Mouse (Mus musculus): ENCODE measurements around the gene Rasal3.

DNA sequence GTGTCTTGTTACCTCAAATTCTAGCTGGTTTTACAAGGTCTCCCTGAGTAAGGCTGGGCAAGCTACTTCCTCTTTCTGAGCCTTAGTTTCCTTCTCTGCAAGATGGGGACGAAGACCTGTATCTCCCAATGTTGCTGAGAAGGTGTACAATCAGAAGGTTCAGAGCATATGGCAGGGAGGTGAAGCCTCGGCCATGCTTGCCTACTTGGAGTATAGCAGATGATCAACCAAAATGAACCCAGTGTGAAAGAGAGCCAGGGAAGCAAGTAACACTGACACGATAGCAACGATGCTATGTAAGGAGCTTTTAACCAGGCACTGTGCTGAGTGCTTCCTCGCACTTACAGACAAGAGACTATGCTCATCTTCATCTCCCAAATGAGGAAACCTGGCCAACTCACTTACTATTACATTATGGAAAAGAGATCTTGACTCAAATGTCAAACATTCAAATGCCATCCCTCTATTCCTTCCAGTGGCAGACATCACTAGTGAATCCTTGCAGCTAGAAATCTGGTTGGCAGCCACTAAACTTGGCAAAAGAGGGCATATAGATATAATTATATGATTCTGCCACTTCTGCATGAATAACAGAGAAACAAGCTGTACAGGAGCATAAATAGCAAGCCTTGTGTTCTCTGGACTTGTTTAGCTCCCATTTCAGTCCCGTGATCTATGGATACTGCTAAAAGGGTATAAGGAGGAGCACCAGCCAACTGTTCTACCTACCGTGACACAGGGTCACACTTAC, 45.0 kb downstream of the Rasal3 start:
- TF ChIP-seq CTCF (IDR thresholded peaks at IDR 0.05; ENCODE audit: low read depth) (no peak), EP300 (IDR thresholded peaks at IDR 0.05; ENCODE audit: low read depth) (no peak)

All from heart, postnatal 0 days (tissue).